Mouse (Mus musculus) kidney, embryonic 14.5 days (tissue): ENCODE measurements around the gene Igf2r. TPM values are rescaled to one million over a fixed set of nuclear protein-coding genes. Genes with fewer than 3 reads are reported as not detected.

Experiments
- ATAC-seq: fragments of 200-750 bp; cut with Nextera tagmentation; 2 replicates; pipeline ENCODE4 v1.8.0; 2017; ENCODE audit warnings: moderate number of reproducible peaks, mild to moderate bottlenecking, moderate TSS enrichment, moderate library complexity; ENCODE audit not compliant: low FRiP score, low TSS enrichment
- H3K27ac ChIP-seq: fragments of 300-500 bp; sonication (generic); 2 replicates; pipeline ENCODE4 v1.5.1; 2014; ENCODE audit warnings: low read depth, mild to moderate bottlenecking, low read length, moderate library complexity, mixed read lengths
- H3K27me3 ChIP-seq: fragments of 300-500 bp; sonication (generic); 2 replicates; pipeline ENCODE4 v1.6.1; 2014; ENCODE audit warnings: mild to moderate bottlenecking, low read length; ENCODE audit not compliant: control insufficient read depth, insufficient read depth
- H3K36me3 ChIP-seq: fragments of 300-500 bp; sonication (generic); 2 replicates; pipeline ENCODE4 v1.6.1; 2014; ENCODE audit warnings: low read length, mixed read lengths; ENCODE audit not compliant: control insufficient read depth, insufficient read depth
- H3K4me1 ChIP-seq: fragments of 300-500 bp; sonication (generic); 2 replicates; pipeline ENCODE4 v1.6.1; 2014; ENCODE audit warnings: low read length, mixed read lengths; ENCODE audit not compliant: control insufficient read depth, insufficient read depth
- H3K4me2 ChIP-seq: fragments of 300-500 bp; sonication (generic); replicated peaks from 2 replicates; pipeline ENCODE4 v1.6.1; 2014; ENCODE audit warnings: low read depth, mild to moderate bottlenecking, low read length
- H3K4me3 ChIP-seq: fragments of 300-500 bp; sonication (generic); 2 replicates; pipeline ENCODE4 v1.5.1; 2014; ENCODE audit warnings: mild to moderate bottlenecking, low read length
- H3K9ac ChIP-seq: fragments of 300-500 bp; sonication (generic); 2 replicates; pipeline ENCODE4 v1.6.1; 2014; ENCODE audit warnings: low read depth, mild to moderate bottlenecking, low read length, moderate library complexity
- H3K9me3 ChIP-seq: fragments of 300-500 bp; sonication (generic); 2 replicates; pipeline ENCODE4 v1.6.1; 2016; ENCODE audit warnings: low read length; ENCODE audit not compliant: control insufficient read depth
- WGBS: fragments of 180-500 bp; shearing (Covaris S2); extraction: QIAGEN DNeasy Blood & Tissue Kit; methylation state at CpG from one replicate; pipeline ENCODE4 v1.1.7; 2014; 5-methylcytosine and 5-hydroxymethylcytosine counted together
- polyA plus RNA-seq: library from polyadenylated mRNA; unstranded; fragments of >200 nt; fragmentation: Nextera tagmentation; extraction: Ambion mirVana; gene quantifications from 2 replicates; pipeline ENCODE4 v1.2.1, GENCODE M21; 2014

Igf2r gene
- polyA plus RNA-seq, result 20.7 and 37.8 TPM in 2 replicates

DNA sequence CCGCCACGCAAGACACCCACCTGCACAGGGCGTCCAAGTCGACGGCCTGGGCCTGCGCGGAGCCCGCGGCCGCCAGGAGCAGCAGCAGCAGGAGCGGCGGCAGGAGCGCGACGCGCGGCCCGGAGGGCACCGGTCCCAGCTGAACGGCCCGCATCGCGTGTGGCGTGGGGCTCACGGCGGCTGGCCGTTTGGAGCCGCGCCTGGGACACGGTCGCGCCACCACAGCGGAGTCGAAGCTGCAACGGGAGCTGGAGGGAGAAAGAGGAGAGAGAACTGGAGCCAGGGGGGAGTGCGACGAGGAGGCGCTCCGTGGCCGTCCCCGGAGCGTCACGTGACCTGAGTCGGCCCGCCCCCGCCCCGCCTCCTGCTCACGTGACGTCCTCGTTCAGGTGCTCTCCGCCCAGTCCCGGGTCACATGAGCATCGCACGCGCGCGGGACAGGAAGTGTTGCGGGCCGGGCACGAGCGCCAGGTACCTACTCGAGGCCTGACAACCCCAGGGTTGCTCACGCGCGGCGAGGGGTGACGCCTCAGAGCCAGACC, at the start of gene Igf2r:
Gene Igf2r, minus strand, starts transcription at position 285 of the 542 bp plus-strand sequence.
- peaks cover 12% of the 10 kb centered on the region; the same call in 1 of the 2 replicates for H3K36me3 ChIP-seq
- H3K4me3 ChIP-seq, result peak within 1 kb of the TSS; percentile 76
- peak; percentile 89 for ATAC-seq
- H3K9me3 ChIP-seq, result peaks cover 5% of the 10 kb centered on the region; the same call in 1 of the 2 replicates
- peaks cover 17% of the 10 kb centered on the region for H3K4me1 ChIP-seq
- 36% methylated on average over 66 of the region's 67 CpGs for WGBS
- H3K9ac ChIP-seq, result peak within 1 kb of the TSS; percentile 90
- H3K27me3 ChIP-seq, result no peaks in the 10 kb centered on the region
- H3K4me2 ChIP-seq, result peak within 1 kb of the TSS; percentile 65
- peak within 1 kb of the TSS; percentile 83; the same call in 1 of the 2 replicates for H3K27ac ChIP-seq

DNA sequence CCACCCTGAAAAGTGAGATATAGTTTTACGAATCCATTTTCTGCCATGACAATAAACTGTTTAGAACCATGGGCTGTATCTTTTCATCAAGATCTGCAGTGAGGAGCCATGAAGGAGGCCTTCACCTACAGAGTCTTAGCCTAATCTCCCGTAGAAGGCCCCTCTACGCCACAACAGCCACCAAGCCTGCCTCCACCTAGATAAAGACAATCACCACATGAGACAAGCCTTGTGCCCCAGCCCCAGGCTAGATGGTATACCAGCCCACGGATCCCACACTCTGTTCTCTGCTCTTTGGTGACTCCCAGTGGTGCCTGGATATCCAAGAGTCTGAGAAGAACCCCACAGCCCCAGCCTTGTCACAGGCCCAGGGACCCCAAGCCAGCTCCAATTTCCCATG, 46.4 kb upstream of the Igf2r start:
- Histone ChIP-seq H3K36me3 (peaks cover 26% of the 10 kb centered on the region; the same call in 1 of the 2 replicates), H3K4me3 (no peak overlapping the region), H3K9me3 (peaks cover 29% of the 10 kb centered on the region), H3K9ac (no peak overlapping the region), H3K27me3 (no peaks in the 10 kb centered on the region), H3K4me2 (no peak overlapping the region), H3K27ac (no peak overlapping the region), H3K4me1 (no peaks in the 10 kb centered on the region)
- WGBS, result 95% methylated on average over 4 of the region's 4 CpGs
- ATAC-seq, result no peak

DNA sequence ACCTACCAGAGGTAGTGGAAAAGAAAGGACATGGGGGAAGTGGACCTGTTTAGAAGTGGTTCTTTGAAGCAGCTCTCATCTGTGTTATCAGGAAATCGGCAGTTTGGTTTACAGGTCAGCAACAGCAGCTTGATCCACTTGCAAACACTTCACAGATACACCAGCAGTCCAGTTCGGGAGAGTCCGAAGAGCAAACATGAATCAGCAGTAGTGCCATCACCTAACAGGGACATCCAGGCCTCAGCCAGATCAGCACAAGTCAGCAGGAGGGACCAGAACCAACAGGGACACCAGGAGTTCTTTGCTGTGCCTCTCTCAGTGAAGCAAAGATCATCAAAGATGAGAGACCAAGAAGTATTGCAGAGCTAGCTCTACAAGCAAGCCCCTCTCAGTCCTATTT, 45.0 kb upstream of the Igf2r start:
- H3K4me2 ChIP-seq, result no peak overlapping the region
- no peak overlapping the region for H3K27ac ChIP-seq
- H3K4me3 ChIP-seq, result no peak overlapping the region
- H3K4me1 ChIP-seq, result 0 out of 2 replicates have a peak, but pooled peaks cover 5% of the 10 kb centered on the region
- H3K36me3 ChIP-seq, result peaks cover 19% of the 10 kb centered on the region; the same call in 1 of the 2 replicates
- WGBS, result 90% methylated on average over 3 of the region's 3 CpGs
- no peak for ATAC-seq
- H3K9ac ChIP-seq, result no peak overlapping the region
- H3K27me3 ChIP-seq, result no peaks in the 10 kb centered on the region
- peaks cover 17% of the 10 kb centered on the region for H3K9me3 ChIP-seq

DNA sequence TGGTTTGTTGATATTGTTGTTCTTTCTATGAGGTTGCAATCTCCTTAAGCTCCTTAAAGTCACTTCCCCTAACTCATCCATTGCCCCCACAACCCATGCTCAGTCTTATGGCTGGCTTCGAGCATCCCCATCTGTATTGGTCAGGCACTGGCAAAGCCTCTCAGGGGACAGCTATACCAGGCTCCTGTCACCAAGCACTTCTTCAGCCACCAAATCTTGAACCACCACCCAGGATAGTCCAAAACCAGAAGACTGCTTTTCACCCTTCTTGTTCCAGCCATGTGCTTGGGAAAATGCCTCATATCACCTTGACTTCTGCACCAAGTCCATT, 41.5 kb upstream of the Igf2r start:
- 82% methylated on average over 1 of the region's 1 CpGs for WGBS
- H3K36me3 ChIP-seq, result no peaks in the 10 kb centered on the region; the same call in 1 of the 2 replicates
- no peak overlapping the region for H3K4me2 ChIP-seq
- no peaks in the 10 kb centered on the region for H3K9me3 ChIP-seq
- H3K27ac ChIP-seq, result no peak overlapping the region
- no peaks in the 10 kb centered on the region for H3K27me3 ChIP-seq
- H3K9ac ChIP-seq, result no peak overlapping the region
- H3K4me3 ChIP-seq, result no peak overlapping the region
- H3K4me1 ChIP-seq, result 0 out of 2 replicates have a peak, but pooled peaks cover 5% of the 10 kb centered on the region
- ATAC-seq, result no peak

DNA sequence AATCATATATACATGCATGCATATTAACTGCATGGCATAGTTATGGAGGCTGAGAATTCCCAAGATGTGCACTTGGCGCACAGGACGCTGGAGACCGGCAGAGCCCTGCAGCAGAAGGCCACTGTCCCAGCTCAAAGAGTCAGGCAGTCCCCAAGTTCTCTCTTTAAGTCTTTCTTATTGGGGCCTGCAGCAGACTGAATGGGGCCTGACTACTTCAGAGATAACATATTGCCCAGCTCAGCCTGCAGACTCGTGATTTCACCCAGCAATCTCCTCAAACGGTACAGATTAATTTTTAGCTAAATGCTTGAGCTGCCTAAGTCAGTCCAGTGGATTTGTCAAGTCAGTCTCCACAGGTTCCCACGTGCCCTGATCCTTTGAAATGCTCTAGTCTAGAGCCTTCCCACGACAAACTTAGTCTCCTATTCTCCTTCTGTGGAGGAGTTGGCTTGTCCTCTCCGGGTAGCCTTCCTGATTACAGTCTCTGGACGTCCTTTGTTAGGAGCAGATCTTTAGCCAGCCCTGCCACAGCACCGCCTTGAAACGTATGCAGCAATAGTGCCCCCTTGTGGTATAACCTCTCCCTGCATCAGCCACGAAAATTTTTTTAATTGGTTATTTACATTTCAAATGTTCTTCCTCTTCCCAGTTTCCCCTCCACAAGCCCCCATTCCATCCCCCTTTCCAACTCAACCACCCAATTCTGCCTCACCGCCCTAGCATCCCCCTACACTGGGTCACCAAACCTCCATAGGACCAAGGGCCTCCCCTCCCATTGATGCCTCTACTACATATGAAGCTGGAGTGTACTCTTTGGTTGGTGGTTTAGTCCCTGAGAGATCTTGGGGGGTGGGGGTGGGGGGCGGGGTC, 40.9 kb upstream of the Igf2r start:
- H3K27me3 ChIP-seq, result no peaks in the 10 kb centered on the region
- H3K4me2 ChIP-seq, result no peak overlapping the region
- WGBS, result 23% methylated on average over 14 of the region's 14 CpGs
- H3K36me3 ChIP-seq, result no peaks in the 10 kb centered on the region; the same call in 1 of the 2 replicates
- peak; percentile 94 for ATAC-seq
- peak overlapping the region; percentile 79 for H3K27ac ChIP-seq
- H3K4me3 ChIP-seq, result no peak overlapping the region
- H3K4me1 ChIP-seq, result 0 out of 2 replicates have a peak, but pooled peaks cover 5% of the 10 kb centered on the region
- H3K9ac ChIP-seq, result peak overlapping the region; percentile 45; the same call in 1 of the 2 replicates
- H3K9me3 ChIP-seq, result no peaks in the 10 kb centered on the region

DNA sequence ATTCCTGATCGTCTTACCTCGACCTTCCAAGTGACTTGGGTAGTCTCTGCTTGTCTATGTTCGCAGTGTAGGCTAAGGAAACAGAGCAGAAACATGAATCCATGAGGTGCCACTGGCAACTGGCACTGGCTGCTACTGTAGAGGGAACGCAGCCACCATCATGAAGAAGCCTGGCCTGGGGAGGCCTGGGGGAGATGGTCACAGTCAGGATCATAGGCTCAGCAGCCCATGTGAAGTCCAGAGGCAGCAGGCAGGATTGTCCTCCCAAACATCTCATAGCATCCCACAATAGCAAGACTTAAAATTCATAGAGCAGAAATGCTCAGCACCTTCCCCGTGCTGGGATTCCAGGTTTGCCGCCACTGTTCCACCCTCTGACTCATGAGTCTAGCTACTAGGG, 39.4 kb upstream of the Igf2r start:
- H3K4me1 ChIP-seq, result 0 out of 2 replicates have a peak, but pooled peaks cover 5% of the 10 kb centered on the region
- H3K4me2 ChIP-seq, result no peak overlapping the region
- no peaks in the 10 kb centered on the region for H3K36me3 ChIP-seq
- no peaks in the 10 kb centered on the region for H3K9me3 ChIP-seq
- H3K27ac ChIP-seq, result no peak overlapping the region; the same call in 1 of the 2 replicates
- H3K4me3 ChIP-seq, result no peak overlapping the region
- no peak overlapping the region for H3K9ac ChIP-seq
- 86% methylated on average over 6 of the region's 6 CpGs for WGBS
- H3K27me3 ChIP-seq, result no peaks in the 10 kb centered on the region
- ATAC-seq, result no peak

DNA sequence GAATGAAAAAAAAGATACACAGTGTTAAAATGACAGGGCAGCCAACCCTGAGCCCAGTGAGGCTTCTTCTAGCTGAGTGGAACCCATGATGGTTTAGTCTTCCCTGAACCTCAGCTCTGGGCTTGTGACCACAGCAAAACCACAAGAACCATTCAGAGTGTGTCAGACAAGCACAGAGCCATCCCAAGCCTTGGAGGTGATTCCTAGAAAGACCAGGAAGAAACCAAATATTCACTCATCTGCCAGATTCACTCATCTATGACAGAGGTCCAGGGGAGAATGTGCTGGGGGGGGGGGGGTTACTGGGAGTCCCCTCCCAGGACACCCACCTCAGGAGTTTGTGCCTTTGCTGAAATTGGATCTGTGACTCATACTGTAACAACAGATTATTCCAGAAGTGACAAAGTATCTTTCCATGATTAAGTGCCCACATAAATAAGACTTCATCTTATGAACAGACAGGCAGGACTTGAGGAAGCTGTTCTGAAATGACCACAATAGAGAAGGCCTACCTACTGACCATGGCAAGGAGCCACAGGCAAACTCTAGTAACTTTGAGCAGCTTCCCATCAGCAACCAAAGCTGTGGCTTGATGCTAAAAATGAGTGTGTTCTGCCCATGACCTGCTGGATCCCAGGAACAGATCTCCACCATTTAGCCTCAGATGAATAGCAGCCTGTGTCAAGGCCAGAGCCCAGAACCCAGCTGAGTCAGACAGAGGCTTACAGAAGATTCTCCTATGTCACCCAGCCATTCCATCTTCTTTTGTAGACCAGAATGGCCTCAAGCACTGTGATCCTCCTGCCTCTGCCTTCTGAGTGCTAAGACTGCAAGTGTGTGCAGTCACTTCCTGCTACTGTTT, 35.4 kb upstream of the Igf2r start:
- no peak overlapping the region for H3K9ac ChIP-seq
- H3K36me3 ChIP-seq, result no peaks in the 10 kb centered on the region
- no peak overlapping the region for H3K27ac ChIP-seq
- no peaks in the 10 kb centered on the region for H3K9me3 ChIP-seq
- H3K27me3 ChIP-seq, result no peaks in the 10 kb centered on the region
- ATAC-seq, result no peak
- no peak overlapping the region for H3K4me2 ChIP-seq
- no peak overlapping the region for H3K4me3 ChIP-seq
- H3K4me1 ChIP-seq, result no peaks in the 10 kb centered on the region

DNA sequence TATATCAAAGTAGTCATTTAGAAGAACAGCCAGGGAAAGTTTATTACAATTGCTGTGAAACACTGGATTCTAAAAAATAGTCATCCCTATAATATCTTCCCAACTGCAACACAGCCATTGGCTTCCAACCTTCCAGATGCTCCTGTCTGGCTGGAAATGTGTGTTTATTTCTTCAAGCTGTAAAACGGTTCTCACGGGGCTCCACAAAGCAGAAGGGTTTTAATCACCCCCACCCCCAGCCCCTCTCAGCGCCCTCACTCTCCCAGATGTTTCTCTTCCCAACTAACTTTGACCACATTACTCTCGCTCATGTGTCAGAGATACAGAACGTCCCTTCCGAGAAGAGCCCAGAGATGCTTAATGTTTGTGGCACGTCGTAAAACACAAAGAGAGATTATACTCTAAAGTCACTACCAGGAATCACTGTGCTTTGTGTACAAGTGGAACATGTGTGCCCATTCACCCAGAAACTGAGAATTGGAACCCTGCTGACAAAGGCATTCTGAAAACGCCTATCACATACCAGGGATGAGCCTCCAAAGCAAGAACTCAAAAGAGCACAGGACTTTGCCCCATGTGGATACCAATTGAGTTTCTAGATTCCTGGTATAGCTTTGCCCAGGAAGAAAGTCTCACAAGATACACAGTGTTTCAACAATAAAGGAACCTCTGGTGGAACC, 32.5 kb upstream of the Igf2r start:
- 0 out of 2 replicates have a peak, but pooled peaks have one; percentile 16 for ATAC-seq
- 34% methylated on average over 9 of the region's 9 CpGs for WGBS
- H3K4me2 ChIP-seq, result no peak overlapping the region
- H3K4me1 ChIP-seq, result no peaks in the 10 kb centered on the region
- H3K27me3 ChIP-seq, result no peaks in the 10 kb centered on the region
- no peaks in the 10 kb centered on the region for H3K36me3 ChIP-seq
- no peak overlapping the region for H3K4me3 ChIP-seq
- H3K9me3 ChIP-seq, result no peaks in the 10 kb centered on the region
- H3K27ac ChIP-seq, result no peak overlapping the region
- H3K9ac ChIP-seq, result no peak overlapping the region
